17 mouse cellular contexts compared by ENCODE assay signal in genomic region chr3:148398349-148398748, GRCm38 (mm10).
"Had no signal": no experiment of that assay in that cellular context is flagged by ENCODE, and none has a peak within 500 bp of the region (broad histone marks: within the 10 kb centered on the region; RNA-seq: fewer than 3 reads in every experiment).

No protein-coding gene starts in this region.

- DNase-seq: kidney, adult 8-10 months; kidney, postnatal 25 days; layer of hippocampus, adult 9-11 months; layer of hippocampus, postnatal 36 days; lung, adult 2 months; lung, postnatal 36 days; retina, postnatal 1 day; right cerebral cortex, postnatal 4 days; spleen, adult 18-20 months; thymus, adult 18-20 months; thymus, postnatal 25 days had no signal

- H3K4me3 ChIP-seq: liver, embryonic 15.5 days; midbrain, embryonic 10.5 days; neural tube, embryonic 13.5 days had no signal

- H3K27me3 ChIP-seq: liver, embryonic 15.5 days; neural tube, embryonic 13.5 days had no signal

- H3K4me2 ChIP-seq: liver, embryonic 11.5 days; liver, embryonic 15.5 days; neural tube, embryonic 13.5 days had no signal

- H3K9me3 ChIP-seq: liver, embryonic 15.5 days; midbrain, embryonic 10.5 days; neural tube, embryonic 13.5 days had no signal

- H3K36me3 ChIP-seq: liver, embryonic 15.5 days; midbrain, embryonic 10.5 days; neural tube, embryonic 13.5 days had no signal

- H3K27ac ChIP-seq: liver, embryonic 15.5 days; midbrain, embryonic 10.5 days; neural tube, embryonic 13.5 days had no signal

- H3K4me1 ChIP-seq: liver, embryonic 15.5 days; neural tube, embryonic 13.5 days had no signal

- H3K9ac ChIP-seq: liver, embryonic 15.5 days; neural tube, embryonic 13.5 days had no signal

- ATAC-seq: lung, postnatal 0 days; midbrain, embryonic 16.5 days had no signal
